Mouse (Mus musculus) monocyte, adult 2 months (primary cell): ENCODE measurements at regions not wholly inside any gene's neighbourhood (a gene's known extent, or its start where the extent isn't known, plus 50 kb on each side); places are given as distances from the start of the nearest gene placed in this dataset.

ENCODE experiments used
- DNase-seq, 2 experiments: peaks; one replicate each; pipeline ENCODE4 v3.0.0; 2022; ENCODE audit warnings: low spot score in 2 of 2, low read depth in 1 of 2

- DNase-seq = no peak
Measured at GRCm38 (mm10) chr4:114716703-114717102, 104.8 kb upstream of the Gm12830 start.

- DNase-seq = no peak
Measured at GRCm38 (mm10) chr4:114720696-114721095, 100.8 kb upstream of the Gm12830 start.

GRCm38 (mm10) chr4:114721386-114721785 is 100.1 kb upstream of the Gm12830 start:
- DNase-seq = no peak

- no peak for DNase-seq
Measured at GRCm38 (mm10) chr4:114728235-114729000, 93.1 kb upstream of the Gm12830 start.

- DNase-seq = no peak
Measured at GRCm38 (mm10) chr4:114733256-114734004, 88.1 kb upstream of the Gm12830 start.

- no peak for DNase-seq
Measured at GRCm38 (mm10) chr4:114738903-114739667, 82.4 kb upstream of the Gm12830 start.

- no peak for DNase-seq
Measured at GRCm38 (mm10) chr4:114748131-114748530, 73.4 kb upstream of the Gm12830 start.

- no peak for DNase-seq
Measured at GRCm38 (mm10) chr4:114759837-114760236, 61.7 kb upstream of the Gm12830 start.

- DNase-seq = no peak
Measured at GRCm38 (mm10) chr4:114766643-114767393, 54.7 kb upstream of the Gm12830 start.
